8 mouse cellular contexts compared by ENCODE assay signal in the genomic region with DNA sequence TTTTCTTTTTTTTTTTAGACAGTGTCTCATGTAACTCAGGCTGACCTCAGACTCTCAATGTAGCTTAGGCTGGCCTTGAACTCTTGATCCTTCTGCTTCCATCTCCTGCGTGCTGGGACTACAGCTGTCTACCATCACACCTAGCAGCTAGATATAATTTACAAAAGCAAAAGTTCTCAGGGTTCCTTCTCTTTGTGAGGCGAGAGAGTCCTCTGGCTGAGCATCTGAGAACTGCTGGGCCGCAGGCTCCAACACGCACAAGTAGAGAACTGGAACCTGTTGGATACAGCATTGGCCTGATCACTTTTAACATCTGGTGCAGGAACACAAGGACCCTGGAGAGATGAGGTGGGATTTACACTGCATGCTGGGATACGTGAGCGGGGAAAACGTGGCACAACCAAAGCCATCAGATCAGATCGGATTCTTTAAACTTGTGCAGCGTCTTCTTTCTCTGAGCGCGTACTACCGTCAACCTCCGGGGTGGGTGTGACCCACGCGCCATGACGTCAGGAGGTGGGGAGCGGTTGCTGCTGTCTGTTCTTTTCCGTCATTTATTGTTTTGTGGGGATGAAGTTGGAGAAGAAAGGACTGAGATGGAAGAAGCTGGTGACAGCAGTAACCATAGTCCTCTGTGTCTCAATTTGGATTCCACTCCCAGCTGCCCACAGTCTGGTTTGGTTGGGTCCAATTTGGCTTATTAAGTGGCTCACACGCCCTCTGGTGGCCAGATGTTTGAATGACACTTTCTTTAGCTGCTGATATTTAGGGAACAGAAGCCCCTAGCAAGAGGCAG. TPM values are rescaled to one million over a fixed set of nuclear protein-coding genes. Genes with fewer than 3 reads are reported as not detected.
A peak's percentile ranks its signal among the peaks of the same experiment; 100 is the strongest.
DNase-seq lines count a peak whose midpoint lies in the region; ATAC-seq and TF ChIP-seq lines count a peak whose summit lies in the region.

No protein-coding gene starts in this region.

- no peaks in the 10 kb centered on the region for H3K27me3 ChIP-seq in CH12.LX (replicated peaks)
- H3K27me3 ChIP-seq in forebrain, embryonic 10.5 days (ENCODE audit: poor library complexity, severe bottlenecking) = 0 out of 2 replicates have a peak, but pooled peaks cover 2% of the 10 kb centered on the region
- H3K27me3 ChIP-seq in heart, embryonic 15.5 days = 0 out of 2 replicates have a peak, but pooled peaks cover 2% of the 10 kb centered on the region
- H3K27me3 ChIP-seq in liver, embryonic 12.5 days (replicated peaks) = no peaks in the 10 kb centered on the region
- no peaks in the 10 kb centered on the region for H3K27me3 ChIP-seq in stomach, embryonic 15.5 days (replicated peaks)

- TF ChIP-seq CTCF in CH12.LX (conservative IDR thresholded peaks at IDR 0.05 in 1 of 2, IDR thresholded peaks at IDR 0.05 in 1 of 2; ENCODE audit: low read depth in 2 of 2, low read length in 2 of 2) = peak; percentile 91 to 97

- peak; percentile 96 for DNase-seq in CH12.LX (ENCODE audit: extremely low read depth)
- peak; percentile 91 for DNase-seq in c-Kit-negative CD71-positive TER-119-positive erythroid progenitor cells, embryonic 14.5 days (ENCODE audit: low read depth, low spot score)
- peak; percentile 83 for DNase-seq in forebrain, embryonic 10.5 days (ENCODE audit: extremely low spot score, low spot score)
- DNase-seq in kidney, postnatal 14 days = peak; percentile 93
- peak; percentile 96 for DNase-seq in naive thymus-derived CD4-positive, alpha-beta T cell, adult 2 months (ENCODE audit: low read depth)

- peak; percentile 70; the same call in 1 of the 2 replicates for TF ChIP-seq POLR2A in CH12.LX (IDR thresholded peaks at IDR 0.05; ENCODE audit: low read depth, low read length)

- peak overlapping the region; percentile 19; the same call in 1 of the 2 replicates for H3K9ac ChIP-seq in CH12.LX (ENCODE audit: insufficient read depth, low read depth)
- peak overlapping the region; percentile 19; the same call in 1 of the 2 replicates for H3K9ac ChIP-seq in heart, embryonic 15.5 days
- peak overlapping the region; percentile 51 for H3K9ac ChIP-seq in liver, embryonic 12.5 days
- H3K9ac ChIP-seq in stomach, embryonic 15.5 days = no peak overlapping the region

- no peaks in the 10 kb centered on the region for H3K79me2 ChIP-seq in CH12.LX (replicated peaks; ENCODE audit: control insufficient read depth, extremely low read depth, insufficient read depth, poor library complexity, severe bottlenecking)

- no peaks in the 10 kb centered on the region for H3K36me3 ChIP-seq in CH12.LX (replicated peaks in 1 of 2; ENCODE audit: control insufficient read depth in 1 of 2, insufficient read depth in 1 of 2, low read length in 1 of 2)
- no peaks in the 10 kb centered on the region for H3K36me3 ChIP-seq in forebrain, embryonic 10.5 days (replicated peaks)
- no peaks in the 10 kb centered on the region for H3K36me3 ChIP-seq in heart, embryonic 15.5 days
- H3K36me3 ChIP-seq in liver, embryonic 12.5 days = no peaks in the 10 kb centered on the region
- no peaks in the 10 kb centered on the region for H3K36me3 ChIP-seq in stomach, embryonic 15.5 days

- WGBS in forebrain, embryonic 10.5 days = 11% methylated on average over 19 of the region's 19 CpGs
- WGBS in heart, embryonic 15.5 days = 4% methylated on average over 19 of the region's 19 CpGs
- 6% methylated on average over 19 of the region's 19 CpGs for WGBS in liver, embryonic 12.5 days (ENCODE audit: insufficient replicate concordance)
- 8% methylated on average over 19 of the region's 19 CpGs for WGBS in stomach, embryonic 15.5 days

- H3K9me3 ChIP-seq in CH12.LX (replicated peaks; ENCODE audit: low read length) = peaks cover 8% of the 10 kb centered on the region
- no peaks in the 10 kb centered on the region for H3K9me3 ChIP-seq in forebrain, embryonic 10.5 days
- no peaks in the 10 kb centered on the region for H3K9me3 ChIP-seq in heart, embryonic 15.5 days (replicated peaks)
- no peaks in the 10 kb centered on the region for H3K9me3 ChIP-seq in liver, embryonic 12.5 days (replicated peaks)
- no peaks in the 10 kb centered on the region for H3K9me3 ChIP-seq in stomach, embryonic 15.5 days

- peak; percentile 56 for ATAC-seq in heart, embryonic 15.5 days (replicated peaks; ENCODE audit: insufficient number of reproducible peaks, insufficient read depth, low FRiP score, low read depth)
- ATAC-seq in liver, embryonic 12.5 days = peak; percentile 47
- peak; percentile 68 for ATAC-seq in stomach, embryonic 15.5 days (ENCODE audit: insufficient read depth, low FRiP score, low read depth)

- peak overlapping the region; percentile 96 for H3K4me2 ChIP-seq in CH12.LX (ENCODE audit: insufficient read depth, low read depth, poor library complexity, severe bottlenecking)
- peak overlapping the region; percentile 69 for H3K4me2 ChIP-seq in heart, embryonic 15.5 days
- H3K4me2 ChIP-seq in liver, embryonic 12.5 days = peak overlapping the region; percentile 77
- H3K4me2 ChIP-seq in stomach, embryonic 15.5 days = peak overlapping the region; percentile 61

- no peak for TF ChIP-seq EP300 in CH12.LX (IDR thresholded peaks at IDR 0.05; ENCODE audit: low read length)

- peak overlapping the region; percentile 74 for H3K27ac ChIP-seq in CH12.LX (ENCODE audit: insufficient read depth, low read depth)
- peak overlapping the region; percentile 54 for H3K27ac ChIP-seq in forebrain, embryonic 10.5 days
- peak overlapping the region; percentile 47 for H3K27ac ChIP-seq in heart, embryonic 15.5 days
- H3K27ac ChIP-seq in liver, embryonic 12.5 days = peak overlapping the region; percentile 75
- no peak overlapping the region for H3K27ac ChIP-seq in stomach, embryonic 15.5 days

- H3K4me1 ChIP-seq in CH12.LX (ENCODE audit: control insufficient read depth in 1 of 2, insufficient read depth in 2 of 2) = peaks cover 6 to 37% of the 10 kb centered on the region in 2 experiments
- peaks cover 8% of the 10 kb centered on the region for H3K4me1 ChIP-seq in forebrain, embryonic 10.5 days
- H3K4me1 ChIP-seq in heart, embryonic 15.5 days (replicated peaks) = peaks cover 4% of the 10 kb centered on the region; the same call in 1 of the 2 replicates
- peaks cover 82% of the 10 kb centered on the region for H3K4me1 ChIP-seq in liver, embryonic 12.5 days
- H3K4me1 ChIP-seq in stomach, embryonic 15.5 days = peaks cover 9% of the 10 kb centered on the region; the same call in 1 of the 2 replicates

- TF ChIP-seq RAD21 in CH12.LX (IDR thresholded peaks at IDR 0.05; ENCODE audit: low read depth, low read length) = peak; percentile 97

- H3K4me3 ChIP-seq in CH12.LX (replicated peaks in 1 of 3; ENCODE audit: low read depth in 2 of 3, low read length in 2 of 3, poor library complexity in 1 of 3) = peak overlapping the region; percentile 17 to 36 (median 23)
- peak overlapping the region; percentile 44 for H3K4me3 ChIP-seq in forebrain, embryonic 10.5 days
- H3K4me3 ChIP-seq in heart, embryonic 15.5 days = peak overlapping the region; percentile 41
- H3K4me3 ChIP-seq in liver, embryonic 12.5 days = peak overlapping the region; percentile 53
- peak overlapping the region; percentile 34 for H3K4me3 ChIP-seq in stomach, embryonic 15.5 days (replicated peaks)

- dilution Hi-C loops in CH12.LX (cut with MboI; ENCODE audit: extremely low pct_ligation_motif_present, extremely low pct_unique_long_range_greater_than_20kb, low sequenced_read_pairs) = no loop called here

- in situ Hi-C loops in CH12.LX (cut with MboI; ENCODE audit: low pct_ligation_motif_present, low pct_unique_long_range_greater_than_20kb, low sequenced_read_pairs) = loop anchor here (5.0 to 25.0 kb wide), 3 partner anchors 57 to 387 kb away; no protein-coding TSS in a partner anchor

TF ChIP-seq in CH12.LX, 34 proteins besides CTCF, POLR2A, EP300 and RAD21 (continues in another document):
- 0 out of 2 replicates have a peak, but pooled peaks have one; percentile 35 for TF ChIP-seq MAZ (IDR thresholded peaks at IDR 0.05; ENCODE audit: low read depth, low read length)
- TF ChIP-seq JUND (conservative IDR thresholded peaks at IDR 0.05; ENCODE audit: low read depth, low read length) = peak; percentile 54; the same call in 1 of the 2 replicates
- TF ChIP-seq TBP (conservative IDR thresholded peaks at IDR 0.05; ENCODE audit: low read depth, low read length) = peak; percentile 96
- TF ChIP-seq MAX (IDR thresholded peaks at IDR 0.05; ENCODE audit: low read length) = peak; percentile 69; the same call in 1 of the 2 replicates
- TF ChIP-seq IRF4 (IDR thresholded peaks at IDR 0.05; ENCODE audit: low read depth, low read length) = peak; percentile 50; the same call in 1 of the 2 replicates
- peak; percentile 88 for TF ChIP-seq ZC3H11A (IDR thresholded peaks at IDR 0.05; ENCODE audit: low read depth, low read length)
- peak; percentile 56 for TF ChIP-seq MEF2A (IDR thresholded peaks at IDR 0.05; ENCODE audit: borderline replicate concordance, low read depth, low read length)
- no peak for TF ChIP-seq CHD1 (IDR thresholded peaks at IDR 0.05; ENCODE audit: low read depth, low read length)
- peak; percentile 70 for TF ChIP-seq ZNF384 (IDR thresholded peaks at IDR 0.05; ENCODE audit: low read depth, low read length)
- peak; percentile 19; the same call in 1 of the 2 replicates for TF ChIP-seq JUN (IDR thresholded peaks at IDR 0.05; ENCODE audit: insufficient read depth, low read depth, low read length)
- no peak for TF ChIP-seq ZKSCAN1 (IDR thresholded peaks at IDR 0.05; ENCODE audit: borderline replicate concordance, low read depth, low read length)
- no peak for TF ChIP-seq NRF1 (IDR thresholded peaks at IDR 0.05; ENCODE audit: low read depth, low read length)
- peak; percentile 54 for TF ChIP-seq ETS1 (conservative IDR thresholded peaks at IDR 0.05; ENCODE audit: low read depth, low read length)
- TF ChIP-seq MXI1 (IDR thresholded peaks at IDR 0.05; ENCODE audit: low read depth, low read length) = peak; percentile 65
- peak; percentile 71 for TF ChIP-seq MYC (IDR thresholded peaks at IDR 0.05; ENCODE audit: low read depth, low read length)
- TF ChIP-seq ZMIZ1 (IDR thresholded peaks at IDR 0.05; ENCODE audit: low read depth, low read length) = peak; percentile 98
- peak; percentile 39; the same call in 1 of the 2 replicates for TF ChIP-seq NELFE (IDR thresholded peaks at IDR 0.05; ENCODE audit: low read depth, low read length)
- TF ChIP-seq SIN3A (IDR thresholded peaks at IDR 0.05; ENCODE audit: low read length) = peak; percentile 64
- peak; percentile 97 for TF ChIP-seq SMC3 (IDR thresholded peaks at IDR 0.05; ENCODE audit: low read depth, low read length)

RNA-seq across cellular contexts. Expression of gene Hdac7, which starts 5.0 kb away (rescaled TPM):
- total RNA-seq in CH12.LX (2012; rRNA removed) (18.0 and 21.7 TPM in 2 replicates), CH12.LX (2014; rRNA removed) (17.7 and 19.8 TPM in 2 replicates)
- 47.8 and 55.2 TPM in 2 replicates for polyA plus RNA-seq in CH12.LX (2012; ENCODE audit: insufficient read length, low read depth)
- 21.6 and 25.3 TPM in 2 replicates for polyA plus RNA-seq in forebrain, embryonic 10.5 days (2016; fragmentation: Nextera tagmentation; extraction: Ambion mirVana)
- polyA plus RNA-seq in heart, embryonic 15.5 days (2015; fragmentation: Nextera tagmentation; extraction: Ambion mirVana) = 20.4 and 34.5 TPM in 2 replicates
- 14.0 and 14.3 TPM in 2 replicates for polyA plus RNA-seq in liver, embryonic 12.5 days (2016; fragmentation: Nextera tagmentation; extraction: Ambion mirVana)
- 22.1 and 23.6 TPM in 2 replicates for polyA plus RNA-seq in stomach, embryonic 15.5 days (2015; fragmentation: Nextera tagmentation; extraction: Ambion mirVana)
